Mouse (Mus musculus): ENCODE measurements around the gene Carns1.
"Not testable (repeated sequence)": the region's sequence is repeated elsewhere in the genome, so short reads cannot be mapped to it uniquely, and the experiment has no call there.

GRCm38 (mm10) chr19:4125268-4125667, 50.0 kb downstream of the Carns1 start:
- TF ChIP-seq POLR2A (IDR thresholded peaks at IDR 0.05; ENCODE audit: insufficient read depth, low read length); EP300 (IDR thresholded peaks at IDR 0.05; ENCODE audit: insufficient read depth, low read depth, low read length); CTCF (IDR thresholded peaks at IDR 0.05; ENCODE audit: low read depth, low read length): not testable (repeated sequence)
